Mouse (Mus musculus): ENCODE measurements around the gene Cox6a1. TPM values are rescaled to one million over a fixed set of nuclear protein-coding genes. Genes with fewer than 3 reads are reported as not detected.

Cox6a1 gene
- polyA plus RNA-seq, 1 experiment = 4,626 TPM

GRCm38 (mm10) chr5:115341314-115342165, 7.2 kb downstream of the Cox6a1 start:
- Histone ChIP-seq H3K27me3 (replicated peaks; ENCODE audit: control insufficient read depth, insufficient read depth, low read length) (no peaks in the 10 kb centered on the region), H3K4me3 (ENCODE audit: insufficient read depth, low read depth, low read length) (peak overlapping the region; percentile 80), H3K36me3 (ENCODE audit: control insufficient read depth, insufficient read depth, low read length) (peaks cover 4% of the 10 kb centered on the region; the same call in 1 of the 2 replicates), H3K4me1 (ENCODE audit: control insufficient read depth, insufficient read depth, low read length) (no peaks in the 10 kb centered on the region; the same call in 1 of the 2 replicates), H3K27ac (ENCODE audit: insufficient read depth, low read depth, low read length) (0 out of 2 replicates have a peak overlapping the region, but pooled peaks have one; percentile 1)
- 7% methylated on average over 36 of the region's 36 CpGs for WGBS
- TF ChIP-seq POLR2A (IDR thresholded peaks at IDR 0.05; ENCODE audit: low read depth, low read length) = no peak
- no peak for DNase-seq

- H3K27ac ChIP-seq (ENCODE audit: insufficient read depth, low read depth, low read length) = peak within 1 kb of the TSS; percentile 61
- H3K36me3 ChIP-seq (ENCODE audit: control insufficient read depth, insufficient read depth, low read length) = peaks cover 4% of the 10 kb centered on the region; the same call in 1 of the 2 replicates
- peak; percentile 93 for DNase-seq
- no peak for TF ChIP-seq CTCF (conservative IDR thresholded peaks at IDR 0.05; ENCODE audit: insufficient read depth, insufficient read length, low read depth, low read length)
- peak; percentile 53 for TF ChIP-seq POLR2A (IDR thresholded peaks at IDR 0.05; ENCODE audit: low read depth, low read length)
- H3K27me3 ChIP-seq (replicated peaks; ENCODE audit: control insufficient read depth, insufficient read depth, low read length) = no peaks in the 10 kb centered on the region
- H3K4me1 ChIP-seq (ENCODE audit: control insufficient read depth, insufficient read depth, low read length) = no peaks in the 10 kb centered on the region; the same call in 1 of the 2 replicates
- WGBS = under 1% methylated on average over 62 of the region's 62 CpGs
- H3K4me3 ChIP-seq (ENCODE audit: insufficient read depth, low read depth, low read length) = peak within 1 kb of the TSS; percentile 80
Measured at GRCm38 (mm10) chr5:115340577-115341313, 8.0 kb downstream of the Cox6a1 start, which contains the start of the genes Gatc and Triap1. Gatc (minus strand) TSS chr5:115341178. Triap1 (plus strand) TSS chr5:115341225.

- 16% methylated on average over 7 of the region's 7 CpGs for WGBS
- no peaks in the 10 kb centered on the region; the same call in 1 of the 2 replicates for H3K4me1 ChIP-seq (ENCODE audit: control insufficient read depth, insufficient read depth, low read length)
- no peak overlapping the region for H3K27ac ChIP-seq (ENCODE audit: insufficient read depth, low read depth, low read length)
- H3K27me3 ChIP-seq (replicated peaks; ENCODE audit: control insufficient read depth, insufficient read depth, low read length) = no peaks in the 10 kb centered on the region
- no peak for DNase-seq
- H3K36me3 ChIP-seq (ENCODE audit: control insufficient read depth, insufficient read depth, low read length) = peaks cover 4% of the 10 kb centered on the region; the same call in 1 of the 2 replicates
- no peak overlapping the region for H3K4me3 ChIP-seq (ENCODE audit: insufficient read depth, low read depth, low read length)
- TF ChIP-seq POLR2A (IDR thresholded peaks at IDR 0.05; ENCODE audit: low read depth, low read length) = no peak
Measured at GRCm38 (mm10) chr5:115340007-115340406, 8.8 kb downstream of the Cox6a1 start.

GRCm38 (mm10) chr5:115333626-115334025, 15.2 kb downstream of the Cox6a1 start:
- 81% methylated on average over 3 of the region's 3 CpGs for WGBS

GRCm38 (mm10) chr5:115330955-115331354, 17.8 kb downstream of the Cox6a1 start:
- WGBS = 82% methylated on average over 9 of the region's 9 CpGs
- TF ChIP-seq CTCF (conservative IDR thresholded peaks at IDR 0.05; ENCODE audit: insufficient read depth, insufficient read length, low read depth, low read length) (no peak), POLR2A (IDR thresholded peaks at IDR 0.05; ENCODE audit: low read depth, low read length) (no peak)
- Histone ChIP-seq H3K27me3 (replicated peaks; ENCODE audit: control insufficient read depth, insufficient read depth, low read length) (no peaks in the 10 kb centered on the region), H3K4me1 (ENCODE audit: control insufficient read depth, insufficient read depth, low read length) (peaks cover 9% of the 10 kb centered on the region; the same call in 1 of the 2 replicates), H3K27ac (ENCODE audit: insufficient read depth, low read depth, low read length) (no peak overlapping the region), H3K4me3 (ENCODE audit: insufficient read depth, low read depth, low read length) (no peak overlapping the region), H3K36me3 (ENCODE audit: control insufficient read depth, insufficient read depth, low read length) (peaks cover 2% of the 10 kb centered on the region; the same call in 1 of the 2 replicates)
- DNase-seq = no peak

More at GRCm38 (mm10) chr5:115333626-115334025, 15.2 kb downstream of the Cox6a1 start:
- Histone ChIP-seq H3K4me3 (ENCODE audit: insufficient read depth, low read depth, low read length) (no peak overlapping the region), H3K36me3 (ENCODE audit: control insufficient read depth, insufficient read depth, low read length) (peaks cover 2% of the 10 kb centered on the region; the same call in 1 of the 2 replicates), H3K4me1 (ENCODE audit: control insufficient read depth, insufficient read depth, low read length) (peaks cover 5% of the 10 kb centered on the region; the same call in 1 of the 2 replicates), H3K27ac (ENCODE audit: insufficient read depth, low read depth, low read length) (no peak overlapping the region), H3K27me3 (replicated peaks; ENCODE audit: control insufficient read depth, insufficient read depth, low read length) (no peaks in the 10 kb centered on the region)
- no peak for DNase-seq
- TF ChIP-seq POLR2A (IDR thresholded peaks at IDR 0.05; ENCODE audit: low read depth, low read length) = no peak
- no peak for TF ChIP-seq CTCF (conservative IDR thresholded peaks at IDR 0.05; ENCODE audit: insufficient read depth, insufficient read length, low read depth, low read length)

GRCm38 (mm10) chr5:115327610-115328548, 20.9 kb downstream of the Cox6a1 start:
- H3K27me3 ChIP-seq (replicated peaks; ENCODE audit: control insufficient read depth, insufficient read depth, low read length) = no peaks in the 10 kb centered on the region
- H3K4me1 ChIP-seq (ENCODE audit: control insufficient read depth, insufficient read depth, low read length) = peaks cover 9% of the 10 kb centered on the region; the same call in 1 of the 2 replicates
- H3K36me3 ChIP-seq (ENCODE audit: control insufficient read depth, insufficient read depth, low read length) = peaks cover 2% of the 10 kb centered on the region; the same call in 1 of the 2 replicates
- no peak for DNase-seq
- peak overlapping the region; percentile 41; the same call in 1 of the 2 replicates for H3K27ac ChIP-seq (ENCODE audit: insufficient read depth, low read depth, low read length)
- TF ChIP-seq POLR2A (IDR thresholded peaks at IDR 0.05; ENCODE audit: low read depth, low read length) (no peak), CTCF (conservative IDR thresholded peaks at IDR 0.05; ENCODE audit: insufficient read depth, insufficient read length, low read depth, low read length) (no peak)
- H3K4me3 ChIP-seq (ENCODE audit: insufficient read depth, low read depth, low read length) = peak overlapping the region; percentile 96
- WGBS = 1% methylated on average over 55 of the region's 55 CpGs
